Mouse (Mus musculus) ES-Bruce4 (cell line): ENCODE results near the gene Pih1d3.
A peak's percentile ranks its signal among the peaks of the same experiment; 100 is the strongest.

Experiments
- CTCF ChIP-seq: IDR thresholded peaks from one replicate; pipeline ENCODE4 v1.8.1; 2011; ENCODE audit warnings: low read depth, low read length
- EP300 ChIP-seq: IDR thresholded peaks from 2 replicates; pipeline ENCODE4 v1.6.1; 2011; ENCODE audit warnings: low read depth, low read length; ENCODE audit not compliant: insufficient read depth
- POLR2A ChIP-seq: IDR thresholded peaks from one replicate; pipeline ENCODE4 v1.8.1; 2011; ENCODE audit warnings: low read length; ENCODE audit not compliant: insufficient read depth

GRCm38 (mm10) chr1:31233319-31234036 lies 10.8 kb downstream of the Pih1d3 start:
- TF ChIP-seq POLR2A: no peak
- no peak for TF ChIP-seq CTCF
- TF ChIP-seq EP300: peak; percentile 76
